Mouse (Mus musculus) heart, embryonic 11.5 days (tissue): Measurements from ENCODE around the gene Pdxdc1. TPM values are rescaled to one million over a fixed set of nuclear protein-coding genes. Genes with fewer than 3 reads are reported as not detected.

Source experiments
- ATAC-seq: fragments of 200-750 bp; cut with Nextera tagmentation; replicated peaks from 2 replicates; pipeline ENCODE4 v1.8.0; 2017; ENCODE audit warnings: moderate library complexity; ENCODE audit not compliant: insufficient number of reproducible peaks, low FRiP score, low TSS enrichment
- H3K27ac ChIP-seq: fragments of 300-500 bp; sonication (generic); 2 replicates; pipeline ENCODE4 v1.5.1; 2014; ENCODE audit warnings: mild to moderate bottlenecking, low read depth, low read length
- H3K27me3 ChIP-seq: fragments of 300-500 bp; sonication (generic); 2 replicates; pipeline ENCODE4 v1.6.1; 2014; ENCODE audit warnings: mild to moderate bottlenecking, low read length, mixed read lengths; ENCODE audit not compliant: control insufficient read depth, insufficient read depth
- H3K36me3 ChIP-seq: fragments of 300-500 bp; sonication (generic); 2 replicates; pipeline ENCODE4 v1.6.1; 2014; ENCODE audit warnings: mild to moderate bottlenecking, low read length, moderate library complexity, mixed read lengths; ENCODE audit not compliant: control insufficient read depth, insufficient read depth
- H3K4me1 ChIP-seq: fragments of 300-500 bp; sonication (generic); 2 replicates; pipeline ENCODE4 v1.6.1; 2014; ENCODE audit warnings: low read length; ENCODE audit not compliant: control insufficient read depth, insufficient read depth
- H3K4me2 ChIP-seq: fragments of 300-500 bp; sonication (generic); 2 replicates; pipeline ENCODE4 v1.6.1; 2014; ENCODE audit warnings: mild to moderate bottlenecking, moderate library complexity
- H3K4me3 ChIP-seq: fragments of 300-500 bp; sonication (generic); 2 replicates; pipeline ENCODE4 v1.5.1; 2014; ENCODE audit warnings: low read depth, low read length
- H3K9ac ChIP-seq: fragments of 300-500 bp; sonication (generic); 2 replicates; pipeline ENCODE4 v1.6.1; 2014; ENCODE audit warnings: mild to moderate bottlenecking, low read depth, low read length, moderate library complexity
- H3K9me3 ChIP-seq: fragments of 300-500 bp; sonication (generic); replicated peaks from 2 replicates; pipeline ENCODE4 v1.6.1; 2016; ENCODE audit warnings: low read length; ENCODE audit not compliant: control insufficient read depth
- WGBS: fragments of 180-500 bp; shearing (Covaris S2); extraction: QIAGEN DNeasy Blood & Tissue Kit; methylation state at CpG from one replicate; pipeline ENCODE4 v1.1.7; 2014; ENCODE audit not compliant: insufficient replicate concordance; 5-methylcytosine and 5-hydroxymethylcytosine counted together
- polyA plus RNA-seq: library from polyadenylated mRNA; unstranded; fragments of >200 nt; fragmentation: Nextera tagmentation; extraction: Ambion mirVana; gene quantifications from 2 replicates; pipeline ENCODE4 v1.2.1, GENCODE M21; 2014

The Pdxdc1 gene
- polyA plus RNA-seq, 1 experiment from 2014 or later: 64.6 TPM

DNA sequence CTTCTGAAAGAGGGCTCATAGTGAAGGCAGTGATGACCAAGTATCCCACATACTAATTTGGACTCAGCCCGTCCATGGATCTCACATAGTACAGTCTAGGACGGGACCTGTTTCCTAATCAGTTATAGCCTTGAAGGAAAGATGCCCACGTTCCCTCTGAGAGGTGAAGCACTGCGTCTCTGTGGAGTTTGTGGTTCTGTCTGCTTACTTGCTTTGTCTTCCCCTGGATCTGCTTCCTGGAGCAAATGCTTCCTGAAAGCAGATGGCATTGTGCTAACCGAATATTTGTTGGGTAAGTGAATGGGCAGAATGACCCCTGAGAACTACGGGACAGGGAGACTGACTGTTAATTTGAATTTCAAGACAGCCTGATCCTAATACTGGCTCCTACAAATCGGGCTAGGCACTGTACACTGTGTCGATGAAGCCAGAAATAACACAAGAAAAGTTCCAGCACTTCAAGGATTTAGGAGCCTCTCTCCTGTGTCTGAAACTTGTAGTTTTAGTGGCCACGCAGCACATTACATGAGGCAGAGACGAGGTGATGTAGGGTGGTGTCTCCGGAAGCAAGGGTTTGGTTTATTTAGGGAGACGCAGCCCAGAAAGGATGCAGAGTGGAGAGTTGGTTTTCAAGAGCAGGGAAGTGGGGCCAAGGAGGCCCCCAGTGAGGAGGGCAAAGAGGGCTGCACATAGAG, 83.0 kb downstream of the Pdxdc1 start:
- WGBS: 33% methylated on average over 12 of the region's 12 CpGs

GRCm38 (mm10) chr16:13819394-13819743, 83.6 kb downstream of the Pdxdc1 start:
- under 1% methylated on average over 35 of the region's 36 CpGs for WGBS

More for the DNA sequence above, 83.0 kb downstream of the Pdxdc1 start:
- Histone ChIP-seq H3K9ac (peak overlapping the region; percentile 83), H3K4me1 (peaks cover 9% of the 10 kb centered on the region), H3K4me3 (peak overlapping the region; percentile 72), H3K27ac (peak overlapping the region; percentile 94; the same call in 1 of the 2 replicates), H3K36me3 (peaks cover 4% of the 10 kb centered on the region; the same call in 1 of the 2 replicates), H3K4me2 (peak overlapping the region; percentile 92), H3K9me3 (no peaks in the 10 kb centered on the region), H3K27me3 (no peaks in the 10 kb centered on the region)
- ATAC-seq: no peak

DNA sequence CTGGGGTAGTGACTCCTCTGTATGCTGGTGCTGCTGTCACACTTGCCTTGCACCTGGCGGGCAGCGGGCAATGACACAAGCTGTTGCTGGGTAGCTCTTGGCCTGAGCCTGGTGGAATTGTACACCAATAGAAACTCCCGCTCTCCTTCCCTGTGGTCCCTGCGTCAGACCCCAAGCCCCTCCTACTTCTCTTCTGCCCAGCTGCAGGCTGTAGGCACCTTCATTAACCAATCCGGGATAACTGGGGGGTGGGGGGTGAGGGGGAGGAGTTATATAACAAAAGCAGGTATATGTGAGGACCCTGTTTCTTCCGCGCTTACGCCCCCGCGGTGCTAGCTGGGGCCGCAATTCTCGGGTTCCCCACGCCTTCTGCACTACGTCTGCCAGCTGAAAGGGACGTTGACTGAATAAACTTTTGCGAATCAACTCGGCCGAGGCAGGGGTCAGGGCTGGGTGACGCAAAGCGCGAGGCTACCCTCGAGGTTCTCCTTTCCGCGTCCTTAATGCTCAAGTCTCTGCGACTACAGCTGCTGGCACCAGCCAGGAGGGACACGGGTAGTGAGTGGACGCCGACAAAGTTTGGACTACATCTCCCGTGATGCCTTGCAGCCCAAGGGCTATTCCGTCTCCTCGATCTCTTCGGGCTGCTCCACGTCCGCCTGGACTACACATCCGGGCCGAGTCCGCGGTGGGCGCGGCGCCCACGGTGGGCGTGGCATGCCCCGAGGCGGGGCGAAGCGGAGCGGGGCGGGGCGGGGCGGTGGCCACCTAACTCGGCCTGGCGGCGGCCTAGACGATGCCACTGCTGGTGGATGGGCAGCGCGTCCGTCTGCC, 84.2 kb downstream of the Pdxdc1 start, which contains the start of gene Ntan1:
Gene Ntan1 (plus strand): TSS at position 286 of the 834 bp plus-strand sequence.
- no peaks in the 10 kb centered on the region for H3K27me3 ChIP-seq
- ATAC-seq: peak; percentile 96
- peak within 1 kb of the TSS; percentile 92 for H3K4me2 ChIP-seq
- under 1% methylated on average over 50 of the region's 58 CpGs for WGBS
- H3K36me3 ChIP-seq: peaks cover 4% of the 10 kb centered on the region
- H3K9ac ChIP-seq: peak within 1 kb of the TSS; percentile 83
- H3K4me1 ChIP-seq: peaks cover 9% of the 10 kb centered on the region
- H3K27ac ChIP-seq: peak within 1 kb of the TSS; percentile 94
- H3K4me3 ChIP-seq: peak within 1 kb of the TSS; percentile 72
- H3K9me3 ChIP-seq: no peaks in the 10 kb centered on the region

More at GRCm38 (mm10) chr16:13819394-13819743, 83.6 kb downstream of the Pdxdc1 start:
- H3K36me3 ChIP-seq: peaks cover 4% of the 10 kb centered on the region
- H3K27ac ChIP-seq: peak overlapping the region; percentile 94
- no peaks in the 10 kb centered on the region for H3K9me3 ChIP-seq
- peak overlapping the region; percentile 92 for H3K4me2 ChIP-seq
- peak; percentile 50 for ATAC-seq
- H3K27me3 ChIP-seq: no peaks in the 10 kb centered on the region
- peak overlapping the region; percentile 83 for H3K9ac ChIP-seq
- peak overlapping the region; percentile 72 for H3K4me3 ChIP-seq
- peaks cover 9% of the 10 kb centered on the region for H3K4me1 ChIP-seq

DNA sequence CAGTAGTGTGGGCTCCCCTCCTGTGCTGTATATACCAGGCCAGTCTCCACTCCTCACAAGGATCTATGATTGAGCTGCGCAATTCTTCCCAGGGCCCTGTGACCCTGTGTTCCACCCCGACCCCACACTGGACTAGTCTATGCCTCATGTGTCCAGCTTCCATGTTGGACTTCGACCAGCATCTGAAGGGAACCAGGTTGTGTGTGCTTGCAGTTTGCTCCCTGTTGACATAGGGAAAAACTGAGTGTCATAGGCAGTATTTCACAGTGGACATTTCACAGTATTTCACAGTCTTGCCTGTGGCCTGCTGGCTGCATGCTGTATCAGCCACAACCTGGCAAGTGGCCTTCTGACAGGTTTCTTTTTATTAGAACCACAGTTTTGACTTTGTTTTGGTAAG, 89.7 kb downstream of the Pdxdc1 start:
- no peaks in the 10 kb centered on the region for H3K27me3 ChIP-seq
- no peak for ATAC-seq
- H3K9ac ChIP-seq: no peak overlapping the region
- no peak overlapping the region for H3K4me3 ChIP-seq
- H3K9me3 ChIP-seq: no peaks in the 10 kb centered on the region
- peaks cover 2% of the 10 kb centered on the region; the same call in 1 of the 2 replicates for H3K4me1 ChIP-seq
- WGBS: 92% methylated on average over 3 of the region's 3 CpGs
- no peak overlapping the region for H3K4me2 ChIP-seq
- no peak overlapping the region for H3K27ac ChIP-seq
- H3K36me3 ChIP-seq: peaks cover 28% of the 10 kb centered on the region

GRCm38 (mm10) chr16:13812152-13812551, 90.8 kb downstream of the Pdxdc1 start:
- Histone ChIP-seq H3K9me3 (no peaks in the 10 kb centered on the region), H3K9ac (no peak overlapping the region), H3K36me3 (peaks cover 32% of the 10 kb centered on the region), H3K27me3 (no peaks in the 10 kb centered on the region), H3K4me3 (no peak overlapping the region), H3K4me1 (no peaks in the 10 kb centered on the region), H3K4me2 (no peak overlapping the region), H3K27ac (no peak overlapping the region)
- no peak for ATAC-seq
- WGBS: 88% methylated on average over 6 of the region's 6 CpGs

- Histone ChIP-seq H3K4me1 (no peaks in the 10 kb centered on the region), H3K27me3 (no peaks in the 10 kb centered on the region), H3K9me3 (no peaks in the 10 kb centered on the region), H3K4me3 (no peak overlapping the region), H3K9ac (no peak overlapping the region), H3K27ac (no peak overlapping the region), H3K4me2 (no peak overlapping the region), H3K36me3 (peaks cover 42% of the 10 kb centered on the region)
- 90% methylated on average over 7 of the region's 7 CpGs for WGBS
- ATAC-seq: no peak
Observed at GRCm38 (mm10) chr16:13808410-13808809, 94.5 kb downstream of the Pdxdc1 start.

GRCm38 (mm10) chr16:13807616-13808015, 95.3 kb downstream of the Pdxdc1 start:
- Histone ChIP-seq H3K27ac (no peak overlapping the region), H3K27me3 (no peaks in the 10 kb centered on the region), H3K4me3 (no peak overlapping the region), H3K4me2 (no peak overlapping the region), H3K9ac (no peak overlapping the region), H3K36me3 (peaks cover 37% of the 10 kb centered on the region), H3K9me3 (no peaks in the 10 kb centered on the region), H3K4me1 (no peaks in the 10 kb centered on the region)
- no peak for ATAC-seq
- 87% methylated on average over 4 of the region's 4 CpGs for WGBS

GRCm38 (mm10) chr16:13804666-13805065, 98.3 kb downstream of the Pdxdc1 start:
- Histone ChIP-seq H3K4me3 (no peak overlapping the region), H3K27me3 (no peaks in the 10 kb centered on the region), H3K4me2 (no peak overlapping the region), H3K36me3 (peaks cover 30% of the 10 kb centered on the region), H3K27ac (no peak overlapping the region), H3K9me3 (no peaks in the 10 kb centered on the region), H3K4me1 (no peaks in the 10 kb centered on the region), H3K9ac (no peak overlapping the region)
- no peak for ATAC-seq
- 86% methylated on average over 5 of the region's 5 CpGs for WGBS
